Mouse (Mus musculus) gastrocnemius, postnatal 14 days (tissue): ENCODE measurements around the gene Iqcm. TPM values are rescaled to one million over a fixed set of nuclear protein-coding genes. Genes with fewer than 3 reads are reported as not detected.
"Not testable (repeated sequence)": the region's sequence is repeated elsewhere in the genome, so short reads cannot be mapped to it uniquely, and the experiment has no call there.

Experiments
- DNase-seq: peaks from one replicate; pipeline ENCODE4 v3.0.0; 2021; ENCODE audit warnings: mixed read lengths
- intact Hi-C: fragments of 180-260 bp; cut with DNase I; formaldehyde crosslinking; loops from one replicate; pipeline ENCODE4 v1.15.1; 2025; ENCODE audit warnings: low total_unique reads
- long read RNA-seq, 2 experiments: library from polyadenylated mRNA; stranded (forward); transcript quantifications; one replicate each; pipeline ENCODE4 v2.0.0; 2021
- total RNA-seq, 2 experiments: library from RNA; stranded (reverse); gene quantifications; 2 replicates each; pipeline ENCODE4 v1.2.3; 2021

Iqcm gene
- not detected for total RNA-seq
- long read RNA-seq, experiment 1 = 0 reads
- long read RNA-seq, experiment 2 = 0 reads

GRCm38 (mm10) chr8:75448394-75448793 lies at the start of gene Iqcm:
Iqcm (plus strand) TSS chr8:75448694.
- DNase-seq = no peak
- intact Hi-C loops = no loop called here

DNA sequence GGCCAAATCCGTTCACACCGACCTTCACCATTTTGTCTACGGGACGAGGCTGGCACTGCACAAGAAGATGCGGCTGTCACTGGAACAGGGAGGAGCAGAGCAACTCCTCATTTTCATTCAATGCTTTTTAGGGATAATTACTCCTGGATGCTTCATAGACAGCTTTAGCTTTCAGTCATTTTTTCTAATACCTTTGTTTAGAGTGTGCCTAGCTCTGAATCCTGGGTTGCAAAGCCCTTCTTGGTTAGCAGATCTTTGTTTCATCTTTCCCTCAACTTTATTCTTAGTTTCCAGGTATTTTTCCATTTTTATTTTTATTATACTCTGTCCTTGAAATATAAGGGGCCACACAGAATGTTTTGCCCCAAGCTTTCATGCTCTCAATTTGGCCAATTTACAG lies 42.0 kb upstream of the Iqcm start, which contains the start of gene Gm10358:
Gm10358 (minus strand) TSS at position 101 of the 400 bp plus-strand sequence.
- DNase-seq = no peak
- intact Hi-C loops = no loop called here

DNA sequence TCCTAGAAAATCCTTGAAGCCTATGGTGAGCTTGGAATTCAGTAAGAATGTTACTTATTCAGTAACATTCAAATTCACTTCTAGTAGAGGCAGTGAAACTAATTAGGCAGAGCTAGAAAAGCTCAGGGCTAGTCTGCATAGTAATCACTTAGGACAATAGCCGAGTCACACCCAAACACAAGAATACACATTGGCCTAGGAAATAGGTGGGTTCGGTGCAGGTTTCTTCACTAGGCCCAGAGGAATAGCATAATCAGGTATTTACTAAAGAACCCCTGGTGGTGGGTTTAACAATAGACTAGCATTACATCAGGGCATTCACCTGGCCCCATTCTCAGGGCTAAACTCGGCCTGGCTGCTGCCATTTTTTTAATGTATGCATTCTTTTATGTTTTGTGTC lies 32.8 kb upstream of the Iqcm start:
- DNase-seq, intact Hi-C loops: not testable (repeated sequence)

GRCm38 (mm10) chr8:75476756-75477155 lies 28.3 kb downstream of the Iqcm start:
- no peak for DNase-seq
- intact Hi-C loops = no loop called here

DNA sequence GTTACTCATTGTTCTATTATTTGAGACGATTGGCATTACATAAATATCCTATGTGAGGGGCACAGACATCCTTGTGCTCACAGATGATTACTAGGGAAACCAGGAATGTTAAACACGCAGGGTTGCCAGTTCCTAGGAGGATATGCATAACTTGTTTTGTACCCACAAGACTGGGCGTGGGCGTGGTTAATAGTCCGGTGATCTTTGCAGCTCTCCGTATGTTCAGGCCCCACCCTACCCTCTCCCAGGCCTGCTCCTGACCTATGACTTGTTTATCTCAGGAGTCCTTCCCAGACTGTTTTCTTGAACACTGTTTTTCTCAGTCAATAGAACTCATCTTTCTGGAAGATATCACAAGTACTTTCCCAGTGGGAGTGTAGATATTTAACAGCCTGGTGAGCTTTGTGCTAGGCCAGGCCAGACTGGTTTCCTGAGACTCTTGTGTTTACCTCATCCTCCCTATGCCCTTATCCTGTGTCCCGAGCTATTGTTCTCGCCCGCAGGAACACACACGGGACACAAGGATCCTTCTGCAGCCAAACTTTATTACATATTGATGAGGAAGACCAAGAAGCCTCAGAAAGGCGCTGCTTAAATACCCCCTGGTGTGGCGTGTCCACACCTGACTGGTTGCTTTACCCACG lies 40.7 kb downstream of the Iqcm start:
- no peak for DNase-seq
- intact Hi-C loops = no loop called here

GRCm38 (mm10) chr8:75509299-75509698 lies 60.8 kb downstream of the Iqcm start:
- intact Hi-C loops = no loop called here
- no peak for DNase-seq

GRCm38 (mm10) chr8:75513786-75514185 lies 65.3 kb downstream of the Iqcm start:
- intact Hi-C loops = no loop called here
- no peak for DNase-seq

DNA sequence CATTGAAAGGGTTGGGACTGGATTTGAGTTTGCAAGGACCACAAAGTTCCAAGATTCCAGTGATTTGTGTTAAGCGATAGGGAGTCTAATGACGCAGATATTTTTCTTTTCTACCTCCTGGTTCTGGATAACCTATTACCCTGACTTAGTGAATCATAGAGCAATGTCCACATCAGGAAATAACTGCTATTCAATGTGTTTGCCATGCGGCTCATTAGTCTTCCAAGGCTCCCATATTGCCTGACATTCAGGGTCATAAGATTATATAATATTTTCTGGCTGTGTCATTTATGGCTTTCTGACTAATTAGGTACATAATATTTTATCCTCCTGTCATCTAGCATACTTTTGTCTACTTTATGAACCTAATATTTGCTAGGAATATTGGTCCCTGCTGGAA lies 100.8 kb downstream of the Iqcm start:
- no peak for DNase-seq
- intact Hi-C loops = no loop called here

GRCm38 (mm10) chr8:75596281-75596680 lies 147.8 kb downstream of the Iqcm start:
- DNase-seq = no peak
- intact Hi-C loops = no loop called here

- no peak for DNase-seq
- intact Hi-C loops = no loop called here
Observed at GRCm38 (mm10) chr8:75642958-75643357, 194.5 kb downstream of the Iqcm start.

DNA sequence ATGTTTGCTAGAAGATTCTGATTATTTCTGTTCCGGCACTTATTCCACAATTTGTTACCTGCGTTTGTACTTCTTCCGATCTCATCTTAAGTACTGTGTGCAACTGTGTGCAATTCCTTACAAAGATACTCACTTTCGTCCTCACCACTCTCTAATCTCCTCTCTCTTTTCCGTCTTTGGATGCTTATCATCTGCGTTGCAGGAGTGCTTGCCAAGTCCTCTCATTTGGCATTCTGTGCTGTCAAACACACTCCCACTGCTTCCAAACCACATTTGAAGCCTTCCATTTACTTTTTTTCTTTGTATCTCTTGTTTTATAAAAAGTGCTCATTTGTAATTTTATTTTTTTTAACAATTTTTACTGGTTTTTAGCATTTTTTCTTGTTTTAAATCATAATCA lies 210.8 kb downstream of the Iqcm start:
- intact Hi-C loops = no loop called here
- DNase-seq = no peak

DNA sequence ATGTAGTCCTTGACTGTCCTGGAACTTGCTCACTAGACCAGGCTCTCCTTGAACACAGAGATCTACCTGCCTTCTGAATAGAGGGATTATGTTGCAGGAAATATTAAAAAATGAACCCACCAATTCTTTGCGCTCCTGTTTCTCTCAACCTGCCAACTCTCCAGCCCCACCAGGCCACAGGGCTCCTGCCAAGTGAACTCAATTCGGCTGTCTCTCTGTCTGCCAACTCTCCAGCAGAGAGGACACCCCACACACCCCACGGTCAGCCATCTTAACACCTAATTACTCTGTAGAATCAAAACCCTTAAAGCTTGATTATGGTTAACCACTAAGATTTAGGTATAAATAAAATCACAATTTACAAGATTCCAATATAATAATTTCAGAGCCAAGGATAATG lies 298.1 kb downstream of the Iqcm start:
- intact Hi-C loops = no loop called here
- no peak for DNase-seq

- intact Hi-C loops = no loop called here
- no peak for DNase-seq
Observed at GRCm38 (mm10) chr8:75755596-75755995, 307.1 kb downstream of the Iqcm start.

DNA sequence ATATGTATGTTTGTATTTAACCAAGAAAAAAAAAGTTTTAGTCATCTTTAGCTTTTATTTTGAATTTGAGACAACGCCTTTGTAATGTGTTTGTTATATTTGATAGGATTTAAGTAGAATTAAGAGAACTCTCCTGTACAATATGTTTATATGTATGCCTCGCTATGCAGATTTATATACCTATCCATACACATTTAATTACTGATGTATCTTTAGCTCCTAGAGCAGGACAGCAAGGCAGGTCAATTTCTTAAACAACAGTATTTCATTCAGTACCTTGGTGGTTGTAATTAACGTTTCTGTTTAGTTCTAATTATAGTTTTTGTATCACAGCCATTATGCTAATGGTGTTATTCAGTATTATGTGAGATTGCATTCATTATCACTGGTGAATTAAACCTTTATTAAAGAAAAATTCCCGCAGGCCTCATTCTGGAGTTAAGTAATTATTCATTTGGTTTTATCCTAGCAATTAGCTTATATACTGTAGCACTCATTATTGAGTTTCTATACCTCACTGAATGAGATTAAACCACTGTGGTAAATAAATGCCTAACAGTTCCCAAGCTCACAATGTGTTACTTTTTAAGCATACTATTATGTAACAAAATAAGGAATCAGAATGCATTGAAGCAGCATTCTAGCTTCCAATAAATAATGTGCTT lies 380.1 kb downstream of the Iqcm start:
- no peak for DNase-seq
- intact Hi-C loops = no loop called here

DNA sequence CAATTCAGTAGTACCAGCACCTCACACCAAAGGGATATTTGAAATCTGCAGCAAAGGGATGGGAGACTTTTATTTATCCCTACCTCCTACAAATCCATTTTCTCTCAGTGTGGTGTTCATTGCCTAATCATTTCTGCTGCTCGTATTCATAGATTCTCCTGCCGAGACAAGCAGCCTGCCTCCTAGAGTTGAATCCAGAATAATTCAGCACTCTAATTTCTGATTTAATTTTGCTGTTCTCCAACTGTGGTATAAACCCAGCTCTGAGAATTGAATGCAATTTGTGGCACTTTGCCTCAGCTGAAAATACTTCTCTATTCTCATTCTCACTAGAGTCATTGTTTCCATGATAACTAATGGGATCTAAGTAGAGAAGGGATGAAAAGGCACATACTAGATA lies 386.8 kb downstream of the Iqcm start:
- intact Hi-C loops = no loop called here
- DNase-seq = no peak

DNA sequence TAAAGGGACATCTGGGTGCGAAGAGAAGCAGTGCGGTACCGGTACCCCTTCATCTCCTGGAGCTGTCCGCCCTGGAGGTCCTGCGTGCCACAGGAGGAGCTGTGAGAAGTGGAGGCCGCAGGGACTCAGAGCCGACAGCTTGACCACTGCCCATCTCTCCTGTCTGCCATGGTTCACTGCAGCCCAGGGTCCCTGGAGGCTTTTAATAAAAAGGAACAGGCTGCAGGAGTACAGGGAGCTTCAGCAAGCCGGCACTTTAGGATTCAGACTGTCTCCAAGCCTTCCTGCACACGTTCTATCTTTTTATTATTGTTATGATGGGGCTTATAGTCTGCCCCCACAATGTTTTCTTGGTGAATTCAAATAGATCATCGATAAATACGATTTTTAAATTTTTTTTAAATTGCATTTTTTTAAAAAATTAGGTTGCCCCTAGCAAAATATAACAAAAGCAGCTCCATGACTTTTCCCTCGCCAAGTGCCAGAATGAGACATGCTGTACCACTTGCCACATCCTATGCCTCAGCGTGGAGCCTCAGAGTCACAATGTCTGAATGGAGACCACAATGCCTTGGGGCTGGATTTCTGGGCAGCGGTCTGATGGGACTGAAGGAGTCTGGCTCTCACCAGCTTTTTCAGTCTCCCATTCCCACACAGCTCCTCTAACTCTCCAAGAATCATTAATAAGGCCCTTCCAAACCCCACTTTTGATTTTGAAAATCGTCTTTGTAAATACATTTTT lies 469.3 kb downstream of the Iqcm start:
- intact Hi-C loops = no loop called here
- DNase-seq = no peak

DNA sequence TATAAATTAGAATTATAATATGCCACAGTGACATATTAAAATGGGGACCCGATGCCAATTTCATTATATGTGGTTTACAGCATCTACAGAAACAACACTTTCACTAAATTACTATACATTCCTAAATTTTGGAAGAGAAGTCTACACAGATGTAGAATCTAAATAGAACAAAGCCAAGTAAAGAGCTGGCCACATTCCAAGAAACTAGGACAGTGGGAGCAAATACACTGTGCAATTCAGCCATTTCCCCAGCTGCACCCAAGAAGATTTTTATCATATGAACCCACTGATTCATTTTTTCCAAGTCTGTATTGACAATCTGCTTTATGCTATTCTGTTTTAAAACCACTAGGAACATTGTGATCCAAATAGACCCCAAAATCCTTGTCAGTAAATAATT lies 500.7 kb downstream of the Iqcm start:
- intact Hi-C loops = no loop called here
- no peak for DNase-seq

- intact Hi-C loops = no loop called here
Observed at GRCm38 (mm10) chr8:75956016-75956415, 507.5 kb downstream of the Iqcm start.

GRCm38 (mm10) chr8:76018501-76018900 lies 570.0 kb downstream of the Iqcm start:
- intact Hi-C loops = no loop called here
- DNase-seq = peak; percentile 20

More at GRCm38 (mm10) chr8:75956016-75956415, 507.5 kb downstream of the Iqcm start:
- no peak for DNase-seq
